Mouse (Mus musculus) kidney, embryonic 15.5 days (tissue): Measurements from ENCODE around the gene Prkca. TPM values are rescaled to one million over a fixed set of nuclear protein-coding genes. Genes with fewer than 3 reads are reported as not detected.

Experiments
- ATAC-seq: fragments of 200-750 bp; cut with Nextera tagmentation; replicated peaks from 2 replicates; pipeline ENCODE4 v1.8.0; 2017; ENCODE audit warnings: moderate TSS enrichment; ENCODE audit not compliant: low FRiP score
- H3K27ac ChIP-seq: fragments of 300-500 bp; sonication (generic); 2 replicates; pipeline ENCODE4 v1.5.1; 2015; ENCODE audit warnings: mild to moderate bottlenecking, inconsistent platforms
- H3K27me3 ChIP-seq: fragments of 300-500 bp; sonication (generic); 2 replicates; pipeline ENCODE4 v1.6.1; 2015; ENCODE audit warnings: inconsistent platforms
- H3K36me3 ChIP-seq: fragments of 300-500 bp; sonication (generic); 2 replicates; pipeline ENCODE4 v1.6.1; 2015; ENCODE audit warnings: inconsistent platforms
- H3K4me1 ChIP-seq: fragments of 300-500 bp; sonication (generic); 2 replicates; pipeline ENCODE4 v1.6.1; 2015; ENCODE audit warnings: inconsistent platforms
- H3K4me2 ChIP-seq: fragments of 300-500 bp; sonication (generic); 2 replicates; pipeline ENCODE4 v1.6.1; 2015; ENCODE audit warnings: moderate library complexity, mild to moderate bottlenecking, inconsistent platforms
- H3K4me3 ChIP-seq: fragments of 300-500 bp; sonication (generic); replicated peaks from 2 replicates; pipeline ENCODE4 v1.5.1; 2015; ENCODE audit warnings: mild to moderate bottlenecking, inconsistent platforms
- H3K9ac ChIP-seq: fragments of 300-500 bp; sonication (generic); 2 replicates; pipeline ENCODE4 v1.6.1; 2015; ENCODE audit warnings: mild to moderate bottlenecking, inconsistent platforms
- H3K9me3 ChIP-seq: fragments of 300-500 bp; sonication (generic); replicated peaks from 2 replicates; pipeline ENCODE4 v1.6.1; 2016; ENCODE audit warnings: inconsistent platforms
- WGBS: fragments of 180-500 bp; shearing (Covaris S2); methylation state at CpG from one replicate; pipeline ENCODE4 v1.1.7; 2015; ENCODE audit warnings: mixed read lengths; 5-methylcytosine and 5-hydroxymethylcytosine counted together
- polyA plus RNA-seq: library from polyadenylated mRNA; unstranded; fragments of >200 nt; fragmentation: Nextera tagmentation; extraction: Ambion mirVana; gene quantifications from 2 replicates; pipeline ENCODE4 v1.2.1, GENCODE M21; 2015

Gene Prkca
- polyA plus RNA-seq, 1 experiment from 2014 or later = 7.4 TPM

DNA sequence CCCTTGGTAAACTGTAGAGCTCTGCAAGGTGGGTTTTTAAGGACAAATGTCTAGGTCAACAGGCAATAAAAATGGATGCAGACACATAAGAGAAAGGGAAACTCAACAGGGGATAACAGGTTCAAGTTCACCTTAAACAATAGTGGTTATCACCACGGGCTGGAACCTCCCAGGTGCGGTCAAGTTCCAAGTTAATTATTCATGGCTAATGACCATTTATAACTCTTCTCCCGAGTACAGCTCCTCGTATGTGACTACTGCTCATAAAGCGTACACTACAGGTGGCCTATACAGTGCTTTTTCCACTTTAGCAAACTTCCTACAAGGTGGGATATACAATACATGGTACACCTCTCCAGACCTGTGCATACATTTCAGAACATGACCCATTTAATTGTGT, 33.9 kb downstream of the Prkca start:
- no peak for ATAC-seq
- WGBS = 54% methylated on average over 5 of the region's 5 CpGs
- H3K4me1 ChIP-seq = peaks cover 15% of the 10 kb centered on the region

GRCm38 (mm10) chr11:108308253-108308652, 35.5 kb downstream of the Prkca start:
- peaks cover 14% of the 10 kb centered on the region; the same call in 1 of the 2 replicates for H3K4me1 ChIP-seq
- H3K27ac ChIP-seq = no peak overlapping the region
- H3K36me3 ChIP-seq = no peaks in the 10 kb centered on the region
- H3K9me3 ChIP-seq = no peaks in the 10 kb centered on the region
- H3K9ac ChIP-seq = no peak overlapping the region
- WGBS = 96% methylated on average over 5 of the region's 5 CpGs
- H3K4me3 ChIP-seq = no peak overlapping the region
- H3K27me3 ChIP-seq = no peaks in the 10 kb centered on the region
- ATAC-seq = no peak
- no peak overlapping the region for H3K4me2 ChIP-seq

More for the DNA sequence above, 33.9 kb downstream of the Prkca start:
- no peak overlapping the region for H3K4me3 ChIP-seq
- H3K4me2 ChIP-seq = no peak overlapping the region
- H3K27me3 ChIP-seq = no peaks in the 10 kb centered on the region
- H3K36me3 ChIP-seq = no peaks in the 10 kb centered on the region
- H3K9me3 ChIP-seq = no peaks in the 10 kb centered on the region
- H3K9ac ChIP-seq = no peak overlapping the region
- H3K27ac ChIP-seq = no peak overlapping the region

DNA sequence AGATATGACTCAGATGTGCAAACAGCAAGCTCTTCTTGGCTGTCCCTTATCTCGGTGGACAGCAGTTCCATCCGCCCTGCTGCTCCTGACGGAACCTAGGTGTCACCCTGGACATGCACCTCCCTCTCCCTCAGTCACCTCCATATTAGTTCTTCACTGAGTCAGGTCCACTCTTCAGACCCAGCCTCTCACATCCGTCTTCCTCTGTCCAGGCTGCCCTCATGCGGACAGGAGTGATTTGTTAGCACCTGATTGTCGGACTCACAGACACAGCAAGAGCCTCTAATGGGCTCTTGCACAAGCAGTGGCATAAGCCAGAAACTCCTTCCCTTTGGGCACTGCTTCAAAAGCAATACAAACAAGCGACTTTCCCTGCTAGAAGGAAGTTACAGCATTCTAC, 36.5 kb downstream of the Prkca start:
- no peak overlapping the region for H3K4me3 ChIP-seq
- ATAC-seq = no peak
- WGBS = 69% methylated on average over 7 of the region's 7 CpGs
- no peak overlapping the region for H3K9ac ChIP-seq
- H3K27ac ChIP-seq = no peak overlapping the region
- H3K4me2 ChIP-seq = no peak overlapping the region
- H3K27me3 ChIP-seq = no peaks in the 10 kb centered on the region
- no peaks in the 10 kb centered on the region for H3K36me3 ChIP-seq
- no peaks in the 10 kb centered on the region for H3K9me3 ChIP-seq
- H3K4me1 ChIP-seq = peaks cover 18% of the 10 kb centered on the region

- Histone ChIP-seq H3K4me3 (no peak overlapping the region), H3K9me3 (no peaks in the 10 kb centered on the region), H3K4me1 (peaks cover 39% of the 10 kb centered on the region), H3K9ac (no peak overlapping the region), H3K27me3 (no peaks in the 10 kb centered on the region), H3K27ac (no peak overlapping the region), H3K36me3 (no peaks in the 10 kb centered on the region), H3K4me2 (no peak overlapping the region)
- no peak for ATAC-seq
- 96% methylated on average over 4 of the region's 4 CpGs for WGBS
Observed at GRCm38 (mm10) chr11:108303787-108304186, 39.9 kb downstream of the Prkca start.

- Histone ChIP-seq H3K9me3 (no peaks in the 10 kb centered on the region), H3K27me3 (no peaks in the 10 kb centered on the region), H3K4me3 (no peak overlapping the region), H3K4me1 (peaks cover 39% of the 10 kb centered on the region), H3K9ac (no peak overlapping the region), H3K27ac (no peak overlapping the region), H3K36me3 (no peaks in the 10 kb centered on the region), H3K4me2 (no peak overlapping the region)
- peak; percentile 50; the same call in 1 of the 2 replicates for ATAC-seq
- 37% methylated on average over 10 of the region's 10 CpGs for WGBS
Observed at GRCm38 (mm10) chr11:108301796-108302490, 41.8 kb downstream of the Prkca start.

GRCm38 (mm10) chr11:108301036-108301435, 42.7 kb downstream of the Prkca start:
- WGBS = 73% methylated on average over 6 of the region's 6 CpGs
- Histone ChIP-seq H3K27me3 (no peaks in the 10 kb centered on the region), H3K4me2 (no peak overlapping the region), H3K36me3 (no peaks in the 10 kb centered on the region), H3K4me1 (peaks cover 39% of the 10 kb centered on the region), H3K4me3 (no peak overlapping the region), H3K9me3 (no peaks in the 10 kb centered on the region), H3K9ac (no peak overlapping the region), H3K27ac (no peak overlapping the region)
- no peak for ATAC-seq

DNA sequence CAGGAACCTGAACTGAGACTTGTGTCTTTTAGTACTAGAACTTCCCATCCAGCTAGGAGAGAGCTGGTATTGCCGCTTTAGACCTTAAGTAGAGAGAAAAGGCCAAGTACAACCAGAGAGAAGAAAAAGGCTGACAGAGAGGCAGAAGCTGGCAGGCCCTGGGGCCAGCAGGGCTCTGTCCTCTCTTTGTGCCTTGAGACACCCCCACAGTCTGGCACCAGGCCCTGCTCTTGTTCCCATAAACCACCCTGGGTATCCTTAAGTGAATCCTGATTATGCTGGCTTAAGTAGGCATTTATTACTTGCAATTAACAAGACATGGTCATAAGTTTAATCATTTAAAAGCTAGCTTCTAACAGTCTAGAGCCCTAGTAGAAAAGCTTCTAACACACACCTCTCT, 43.3 kb downstream of the Prkca start:
- no peak for ATAC-seq
- Histone ChIP-seq H3K4me2 (no peak overlapping the region), H3K27ac (no peak overlapping the region), H3K4me3 (no peak overlapping the region), H3K9me3 (no peaks in the 10 kb centered on the region), H3K9ac (no peak overlapping the region), H3K4me1 (peaks cover 39% of the 10 kb centered on the region), H3K36me3 (no peaks in the 10 kb centered on the region), H3K27me3 (no peaks in the 10 kb centered on the region)
- WGBS = 92% methylated on average over 1 of the region's 1 CpGs

GRCm38 (mm10) chr11:108299913-108300312, 43.8 kb downstream of the Prkca start:
- Histone ChIP-seq H3K4me1 (peaks cover 39% of the 10 kb centered on the region), H3K4me2 (no peak overlapping the region), H3K9ac (no peak overlapping the region), H3K9me3 (no peaks in the 10 kb centered on the region), H3K4me3 (no peak overlapping the region), H3K36me3 (no peaks in the 10 kb centered on the region), H3K27ac (no peak overlapping the region), H3K27me3 (no peaks in the 10 kb centered on the region)
- ATAC-seq = no peak
- 76% methylated on average over 10 of the region's 10 CpGs for WGBS

DNA sequence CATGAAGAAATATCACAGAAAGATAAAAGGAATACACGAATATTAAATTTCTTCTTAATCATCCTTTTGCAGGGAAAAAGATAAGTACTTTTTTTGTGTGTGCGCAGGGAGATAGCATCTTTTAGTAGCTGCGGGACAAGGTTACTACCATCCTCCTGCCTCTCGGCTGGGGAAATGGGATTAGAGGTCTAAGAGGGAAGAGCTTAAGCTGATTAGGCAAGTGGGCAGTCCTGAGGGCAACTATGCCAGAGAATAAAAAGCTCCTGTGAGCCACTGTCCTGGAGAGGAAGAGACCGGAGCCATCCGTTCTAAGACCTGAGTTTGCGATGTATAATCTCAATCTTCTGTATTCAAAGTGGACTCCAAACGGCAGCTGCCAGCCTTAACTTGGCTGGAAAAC, 45.8 kb downstream of the Prkca start:
- Histone ChIP-seq H3K9me3 (no peaks in the 10 kb centered on the region), H3K27me3 (no peaks in the 10 kb centered on the region), H3K4me3 (no peak overlapping the region), H3K9ac (no peak overlapping the region), H3K4me1 (peaks cover 33% of the 10 kb centered on the region), H3K27ac (no peak overlapping the region), H3K36me3 (no peaks in the 10 kb centered on the region), H3K4me2 (no peak overlapping the region)
- ATAC-seq = no peak
- 79% methylated on average over 8 of the region's 8 CpGs for WGBS

GRCm38 (mm10) chr11:108295373-108295772, 48.4 kb downstream of the Prkca start:
- no peak overlapping the region for H3K27ac ChIP-seq
- no peaks in the 10 kb centered on the region for H3K9me3 ChIP-seq
- H3K9ac ChIP-seq = no peak overlapping the region
- no peak overlapping the region for H3K4me2 ChIP-seq
- ATAC-seq = no peak
- no peaks in the 10 kb centered on the region for H3K27me3 ChIP-seq
- H3K4me3 ChIP-seq = no peak overlapping the region
- no peaks in the 10 kb centered on the region for H3K36me3 ChIP-seq
- peaks cover 11% of the 10 kb centered on the region for H3K4me1 ChIP-seq

GRCm38 (mm10) chr11:108294305-108294813, 49.4 kb downstream of the Prkca start:
- Histone ChIP-seq H3K36me3 (no peaks in the 10 kb centered on the region), H3K4me2 (no peak overlapping the region), H3K9ac (no peak overlapping the region), H3K27ac (no peak overlapping the region), H3K27me3 (no peaks in the 10 kb centered on the region), H3K4me1 (0 out of 2 replicates have a peak, but pooled peaks cover 3% of the 10 kb centered on the region), H3K9me3 (no peaks in the 10 kb centered on the region), H3K4me3 (no peak overlapping the region)
- WGBS = 90% methylated on average over 12 of the region's 12 CpGs
- ATAC-seq = no peak

DNA sequence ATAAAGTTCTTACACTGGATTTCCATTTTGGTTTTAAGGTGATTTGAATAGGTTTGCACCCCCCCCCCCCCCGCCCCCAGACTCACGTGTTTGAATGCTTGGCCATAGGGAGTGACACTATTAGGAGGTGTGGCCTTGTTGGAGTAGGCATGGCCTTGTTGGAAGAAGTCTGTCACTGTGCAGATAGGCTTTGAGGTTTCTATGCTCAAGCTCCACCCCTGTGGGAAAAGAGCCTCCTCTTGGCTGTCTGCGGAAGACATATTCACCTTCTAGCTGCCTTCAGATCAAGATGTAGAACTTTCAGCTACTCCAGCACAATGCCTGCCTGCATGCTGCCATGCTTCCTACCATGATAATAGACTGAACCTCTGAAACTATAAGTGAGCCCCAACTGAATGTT, 49.9 kb downstream of the Prkca start:
- 75% methylated on average over 3 of the region's 3 CpGs for WGBS
- ATAC-seq = no peak
- Histone ChIP-seq H3K36me3 (no peaks in the 10 kb centered on the region), H3K4me3 (no peak overlapping the region), H3K4me1 (0 out of 2 replicates have a peak, but pooled peaks cover 3% of the 10 kb centered on the region), H3K27me3 (no peaks in the 10 kb centered on the region), H3K9me3 (no peaks in the 10 kb centered on the region), H3K27ac (no peak overlapping the region), H3K9ac (no peak overlapping the region), H3K4me2 (no peak overlapping the region)

- 0 out of 2 replicates have a peak, but pooled peaks cover 8% of the 10 kb centered on the region for H3K4me1 ChIP-seq
- ATAC-seq = no peak
- no peaks in the 10 kb centered on the region for H3K9me3 ChIP-seq
- H3K4me3 ChIP-seq = no peak overlapping the region
- H3K27ac ChIP-seq = no peak overlapping the region
- WGBS = 90% methylated on average over 5 of the region's 5 CpGs
- no peaks in the 10 kb centered on the region for H3K36me3 ChIP-seq
- no peaks in the 10 kb centered on the region for H3K27me3 ChIP-seq
- no peak overlapping the region for H3K4me2 ChIP-seq
- no peak overlapping the region for H3K9ac ChIP-seq
Observed at GRCm38 (mm10) chr11:108289192-108289591, 54.5 kb downstream of the Prkca start.
